Mouse (Mus musculus) embryo, embryonic 11.5 days (tissue): ENCODE results near the gene Clrn1.
"Not testable (repeated sequence)": the region's sequence is repeated elsewhere in the genome, so short reads cannot be mapped to it uniquely, and the experiment has no call there.

Experiments
- DNase-seq: peaks from one replicate; pipeline ENCODE4 v3.0.0-alpha.2; 2012; ENCODE audit warnings: low read depth, low spot score

The Clrn1 gene

GRCm38 (mm10) chr3:58884801-58885573, at the start of gene Clrn1:
Clrn1 (minus strand) TSS chr3:58885340.
- no peak for DNase-seq

GRCm38 (mm10) chr3:58924027-58924426, 38.9 kb upstream of the Clrn1 start:
- no peak for DNase-seq

DNA sequence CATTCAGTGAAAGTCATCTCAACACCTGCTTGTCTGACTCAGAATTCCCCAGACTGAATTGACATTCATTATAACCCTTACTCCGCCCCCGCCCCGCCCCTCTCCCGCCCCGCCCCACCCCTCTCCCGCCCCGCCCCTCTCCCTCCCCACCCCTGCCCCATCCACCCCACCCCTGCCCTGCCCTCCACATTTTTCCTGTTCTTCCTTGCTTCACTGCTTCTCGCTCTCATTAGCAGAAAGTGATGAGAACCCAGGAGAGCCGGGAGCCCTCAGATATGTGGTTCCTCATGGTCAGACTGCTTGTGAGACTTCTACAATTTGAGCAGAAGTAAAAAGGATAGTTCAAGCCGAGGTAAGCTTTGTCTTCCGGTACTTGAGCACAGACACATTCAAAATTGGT, 38.0 kb upstream of the Clrn1 start:
- DNase-seq: no peak

DNA sequence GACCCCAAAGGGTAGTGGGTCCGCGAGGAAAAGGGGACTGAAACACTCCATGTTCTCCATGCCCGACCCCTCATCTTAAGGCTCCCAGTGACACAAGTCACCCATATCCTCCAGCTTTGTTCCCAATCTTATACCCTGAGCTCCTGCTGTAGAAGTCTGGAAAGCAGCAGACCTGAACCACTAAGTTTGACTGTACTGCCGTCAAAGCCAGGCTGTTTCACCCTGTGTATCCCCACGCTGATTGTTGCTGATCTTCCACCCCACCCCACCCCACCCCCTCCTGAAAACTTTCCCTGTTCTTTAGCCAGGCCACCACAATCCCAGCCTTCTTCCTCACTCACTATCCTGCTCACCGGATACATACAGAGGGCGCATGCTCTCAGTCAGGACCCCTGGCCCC, 37.5 kb upstream of the Clrn1 start:
- no peak for DNase-seq

DNA sequence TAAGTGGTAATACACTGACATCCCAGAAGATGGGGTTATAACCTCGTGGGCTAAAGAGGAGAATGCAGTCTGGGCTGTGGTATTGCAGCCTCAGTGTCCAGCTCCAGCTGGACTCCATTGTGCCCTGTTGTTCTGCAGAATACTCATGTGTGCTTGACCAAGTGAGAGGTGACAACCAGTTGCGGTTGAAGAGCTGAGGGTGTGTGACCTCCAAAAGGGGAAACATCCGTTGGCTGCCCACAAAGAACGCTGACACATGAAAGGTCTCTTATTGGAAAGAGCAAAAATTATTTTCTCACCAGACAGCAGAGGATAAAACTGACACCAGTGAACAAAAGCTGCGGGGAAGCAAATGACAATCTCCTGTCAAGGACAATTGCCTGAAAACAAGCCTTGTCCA, 36.2 kb upstream of the Clrn1 start:
- no peak for DNase-seq

DNA sequence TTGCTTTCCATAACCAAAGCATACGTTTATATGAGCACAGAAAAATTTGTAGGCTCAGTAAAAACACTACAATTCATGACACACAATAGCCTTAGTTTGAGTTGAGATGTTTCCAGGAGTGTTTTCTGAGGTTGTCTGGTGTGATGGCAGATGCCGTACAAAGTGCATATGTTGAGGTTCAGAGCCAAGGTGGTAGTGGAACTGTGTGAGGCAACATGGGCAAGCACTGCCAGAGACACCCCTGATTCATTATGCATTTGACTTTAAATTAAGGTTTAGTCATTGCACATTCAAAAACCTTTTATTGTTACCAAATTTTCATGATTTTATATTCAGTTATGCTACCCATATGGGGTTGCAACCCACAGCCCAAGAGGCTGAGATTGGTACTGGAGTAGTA, 19.5 kb upstream of the Clrn1 start:
- DNase-seq: no peak

GRCm38 (mm10) chr3:58902051-58902758, 17.1 kb upstream of the Clrn1 start:
- no peak for DNase-seq

DNA sequence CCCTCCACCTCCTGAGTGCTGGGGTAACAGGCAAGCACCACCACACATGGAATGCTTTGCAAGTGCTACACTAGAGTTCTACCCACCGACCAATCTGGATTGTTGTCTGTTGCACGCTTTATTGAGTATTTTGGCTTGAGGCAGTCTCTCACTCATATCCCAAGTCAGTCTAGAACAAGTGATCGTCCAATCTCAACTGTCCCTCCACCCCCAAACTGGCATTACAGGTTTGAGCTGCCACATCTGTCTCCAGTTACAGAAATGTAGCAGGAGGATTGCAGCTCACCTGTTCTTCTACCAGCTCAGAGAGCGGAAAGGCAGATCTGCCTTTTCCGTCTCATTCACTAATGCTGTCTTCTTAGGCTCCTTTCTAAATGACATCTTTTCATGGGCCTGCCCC, 10.0 kb upstream of the Clrn1 start:
- no peak for DNase-seq

GRCm38 (mm10) chr3:58894529-58894928, 9.4 kb upstream of the Clrn1 start:
- no peak for DNase-seq

GRCm38 (mm10) chr3:58889670-58890069, 4.5 kb upstream of the Clrn1 start:
- DNase-seq: no peak

- no peak for DNase-seq
Observed at GRCm38 (mm10) chr3:58888131-58888715, 3.1 kb upstream of the Clrn1 start.

DNA sequence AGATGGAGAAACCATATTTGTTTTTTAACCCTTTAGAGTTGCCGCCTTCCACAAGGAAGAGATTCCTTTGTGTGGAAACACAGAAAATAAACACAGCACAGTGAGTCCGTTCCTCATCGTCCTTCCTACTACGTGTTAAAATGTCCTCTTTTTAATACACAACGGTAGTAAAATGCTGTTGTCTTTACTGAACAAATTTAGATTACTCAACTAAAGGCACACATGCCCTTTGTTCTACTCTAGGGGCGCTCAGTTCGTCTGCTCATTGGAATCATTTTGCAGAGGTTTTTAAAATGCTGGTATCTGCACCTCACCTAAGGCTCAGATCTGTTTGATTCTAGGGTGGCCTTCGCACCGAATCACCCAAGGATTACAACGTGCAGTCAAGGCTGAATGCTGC, 2.6 kb upstream of the Clrn1 start:
- no peak for DNase-seq

GRCm38 (mm10) chr3:58883511-58883907, 1.6 kb downstream of the Clrn1 start:
- no peak for DNase-seq

GRCm38 (mm10) chr3:58882878-58883510, 2.1 kb downstream of the Clrn1 start:
- no peak for DNase-seq

DNA sequence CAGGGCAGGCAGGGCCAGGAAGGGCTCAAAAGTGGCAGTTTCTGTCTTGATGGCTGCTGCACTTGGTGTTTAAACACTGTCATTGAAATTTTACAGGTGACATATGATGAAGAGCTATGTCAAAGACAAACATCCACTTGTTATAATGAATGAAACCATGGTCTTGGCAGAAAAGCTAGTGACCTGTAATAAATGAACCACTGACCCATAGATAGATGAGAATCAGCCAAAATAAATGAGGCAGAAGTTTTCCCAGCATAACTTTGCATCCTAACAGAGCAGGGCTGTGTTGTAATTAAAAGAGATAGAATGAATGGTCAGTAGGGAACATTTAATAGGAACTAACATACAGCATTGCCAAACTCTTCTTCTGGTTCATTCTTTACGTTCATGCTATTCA, 4.1 kb downstream of the Clrn1 start:
- no peak for DNase-seq

DNA sequence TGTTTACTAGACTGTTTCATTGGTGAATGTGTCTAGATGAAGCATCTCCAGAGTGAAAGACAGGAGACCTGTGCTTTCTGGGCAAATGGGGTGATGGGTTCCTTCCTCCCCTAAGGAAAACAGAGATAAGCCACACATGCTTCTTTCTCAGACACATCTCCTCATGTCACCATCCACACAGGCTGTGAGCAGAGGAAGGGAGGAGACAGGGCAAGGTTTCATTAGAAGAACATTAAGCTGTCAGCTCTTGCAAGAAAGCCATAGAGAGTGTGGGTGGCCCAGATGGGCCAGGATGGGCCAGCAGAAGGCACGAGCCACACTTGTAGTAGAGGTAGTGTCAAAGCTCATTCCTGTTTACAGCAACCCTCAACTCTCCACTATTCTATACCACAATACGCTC, 5.0 kb downstream of the Clrn1 start:
- DNase-seq: no peak

DNA sequence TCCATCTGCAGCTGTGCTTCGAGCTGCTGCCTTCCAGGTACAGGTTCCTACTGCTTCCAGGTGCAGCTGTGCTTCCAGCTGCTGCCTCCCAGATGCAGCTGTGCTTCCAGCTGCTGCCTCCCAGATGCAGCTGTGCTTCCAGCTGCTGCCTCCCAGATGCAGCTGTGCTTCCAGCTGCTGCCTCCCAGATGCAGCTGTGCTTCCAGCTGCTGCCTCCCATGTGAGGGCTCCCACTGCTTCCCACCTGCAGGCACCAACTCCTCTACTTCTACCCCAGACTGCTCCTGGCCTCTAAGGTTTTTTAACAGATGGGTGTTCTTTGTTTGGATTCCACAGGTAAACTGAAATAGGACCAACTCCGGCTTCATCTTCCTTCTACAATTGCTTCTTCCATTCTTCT, 13.3 kb downstream of the Clrn1 start:
- not testable (repeated sequence) for DNase-seq

- no peak for DNase-seq
Observed at GRCm38 (mm10) chr3:58865690-58866089, 19.4 kb downstream of the Clrn1 start.

GRCm38 (mm10) chr3:58862976-58863375, 22.2 kb downstream of the Clrn1 start:
- DNase-seq: no peak

DNA sequence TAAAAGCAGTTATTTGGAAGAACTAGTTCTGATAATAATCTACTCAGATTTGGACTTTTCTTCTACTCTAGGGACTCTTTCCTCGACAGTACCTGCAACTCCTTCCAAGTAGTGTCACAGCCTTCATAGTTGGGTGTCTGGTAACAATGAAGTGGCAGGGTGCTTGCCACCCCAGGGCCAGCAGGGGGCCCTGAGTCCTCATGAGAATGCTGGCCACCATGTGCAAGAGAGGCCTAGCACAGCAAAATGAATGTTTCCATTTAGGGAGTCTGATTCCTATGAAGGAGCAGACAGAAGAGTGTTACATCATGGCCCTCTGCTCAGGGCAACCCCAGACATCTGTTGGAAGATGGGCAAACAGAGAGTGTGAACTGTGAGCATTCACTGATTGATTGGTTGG, 41.7 kb downstream of the Clrn1 start:
- peak; percentile 16 for DNase-seq

DNA sequence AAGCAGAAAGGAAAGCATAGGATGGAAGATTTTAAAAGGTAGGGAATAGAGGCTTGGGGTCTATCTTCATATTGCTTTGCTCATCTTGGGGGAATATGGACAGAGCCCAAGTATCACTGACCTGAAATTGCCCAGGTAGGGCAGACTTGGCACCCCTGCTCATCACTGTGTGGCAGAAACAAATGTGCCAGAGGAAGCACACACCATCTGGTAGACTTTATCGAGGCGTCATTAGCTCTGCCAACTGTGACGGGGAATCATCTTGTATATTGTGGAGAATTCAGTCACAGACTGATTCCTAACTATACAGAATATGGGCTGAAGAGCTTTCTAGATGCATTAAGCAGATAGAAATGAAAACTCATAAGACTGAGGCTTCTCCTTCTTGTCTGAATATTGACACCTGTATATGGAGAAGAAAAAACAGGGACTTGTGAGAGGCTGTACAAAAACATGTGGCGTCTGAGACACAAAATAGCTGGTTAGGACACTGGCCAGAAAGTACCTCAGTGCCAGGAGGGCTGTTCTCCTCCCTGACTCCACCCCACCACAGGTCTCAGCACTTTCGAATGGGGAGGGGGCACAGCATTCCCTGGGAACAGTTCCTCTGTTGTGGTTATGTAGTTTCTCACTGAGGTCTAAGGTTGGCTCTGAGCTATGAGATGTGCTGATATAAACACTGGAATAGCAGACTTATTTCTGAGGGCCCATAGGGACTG, 51.5 kb downstream of the Clrn1 start:
- DNase-seq: no peak

- no peak for DNase-seq
Observed at GRCm38 (mm10) chr3:58832888-58833287, 52.3 kb downstream of the Clrn1 start.
